Mouse (Mus musculus) natural killer cell, adult 2 months (primary cell): Measurements from ENCODE around the gene Orc3.
"Not testable (repeated sequence)": the region's sequence is repeated elsewhere in the genome, so short reads cannot be mapped to it uniquely, and the experiment has no call there.

Experiments used
- DNase-seq, 2 experiments: peaks; one replicate each; pipeline ENCODE4 v3.0.0; 2022; ENCODE audit warnings: low spot score in 2 of 2

Orc3 gene

GRCm38 (mm10) chr4:34582476-34582875 is 32.3 kb downstream of the Orc3 start:
- no peak for DNase-seq

GRCm38 (mm10) chr4:34581990-34582389 is 32.8 kb downstream of the Orc3 start:
- DNase-seq, result no peak

GRCm38 (mm10) chr4:34581489-34581888 is 33.3 kb downstream of the Orc3 start:
- DNase-seq, result not testable (repeated sequence)

GRCm38 (mm10) chr4:34579215-34579614 is 35.5 kb downstream of the Orc3 start:
- DNase-seq, result no peak

- DNase-seq, result no peak
Measured at GRCm38 (mm10) chr4:34577028-34577427, 37.7 kb downstream of the Orc3 start.

GRCm38 (mm10) chr4:34572876-34573275 is 41.9 kb downstream of the Orc3 start:
- DNase-seq, result no peak

GRCm38 (mm10) chr4:34566226-34566625 is 48.5 kb downstream of the Orc3 start:
- DNase-seq, result no peak

- peak; percentile 45 to 58 for DNase-seq
Measured at GRCm38 (mm10) chr4:34560971-34561370, 53.8 kb downstream of the Orc3 start.

GRCm38 (mm10) chr4:34556183-34556582 is 58.6 kb downstream of the Orc3 start:
- no peak for DNase-seq

GRCm38 (mm10) chr4:34555604-34556003 is 59.1 kb downstream of the Orc3 start:
- no peak for DNase-seq

- DNase-seq, result no peak
Measured at GRCm38 (mm10) chr4:34554596-34554995, 60.1 kb downstream of the Orc3 start.

- no peak for DNase-seq
Measured at GRCm38 (mm10) chr4:34551966-34552365, 62.8 kb downstream of the Orc3 start.

- DNase-seq, result peak; percentile 65 to 71
Measured at GRCm38 (mm10) chr4:34551098-34551809, 63.5 kb downstream of the Orc3 start.

GRCm38 (mm10) chr4:34550748-34551097 is 64.0 kb downstream of the Orc3 start, which contains the start of gene Akirin2:
Gene Akirin2, plus strand, starts transcription at chr4:34550937.
- DNase-seq, result no peak

- DNase-seq, result peak; percentile 92 to 93
Measured at GRCm38 (mm10) chr4:34549981-34550747, 64.6 kb downstream of the Orc3 start.

GRCm38 (mm10) chr4:34529941-34530340 is 84.8 kb downstream of the Orc3 start:
- no peak for DNase-seq

- no peak for DNase-seq
Measured at GRCm38 (mm10) chr4:34529379-34529778, 85.4 kb downstream of the Orc3 start.

- no peak for DNase-seq
Measured at GRCm38 (mm10) chr4:34528430-34529100, 86.2 kb downstream of the Orc3 start.

GRCm38 (mm10) chr4:34526771-34527170 is 88.0 kb downstream of the Orc3 start:
- DNase-seq, result no peak

GRCm38 (mm10) chr4:34523586-34523985 is 91.2 kb downstream of the Orc3 start:
- no peak for DNase-seq

- no peak for DNase-seq
Measured at GRCm38 (mm10) chr4:34522846-34523245, 91.9 kb downstream of the Orc3 start.
